Mouse (Mus musculus): ENCODE results near the gene Gm5891.
"Not testable (repeated sequence)": the region's sequence is repeated elsewhere in the genome, so short reads cannot be mapped to it uniquely, and the experiment has no call there.

Gene Gm5891

DNA sequence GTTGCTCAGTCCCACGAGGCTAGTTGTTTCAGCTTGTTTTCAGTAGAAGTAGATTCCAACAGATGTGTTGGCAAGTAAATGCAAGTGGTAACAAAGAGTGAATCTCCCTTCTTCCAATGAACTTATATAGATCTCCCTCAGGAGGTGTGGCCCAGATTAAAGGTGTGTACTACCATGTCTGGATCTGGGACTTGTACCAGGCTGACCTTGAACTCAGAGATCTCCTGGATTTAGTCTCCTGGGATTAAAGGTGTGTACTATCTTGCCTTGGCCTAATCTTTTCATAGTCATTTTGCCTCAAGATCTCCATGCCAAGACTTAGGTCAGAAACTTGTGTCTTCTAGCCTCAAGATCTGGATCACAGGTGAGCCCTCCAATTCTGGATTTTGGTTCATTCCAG, at the start of gene Gm5891:
Gene Gm5891 (minus strand): TSS at position 101 of the 400 bp plus-strand sequence.
- not testable (repeated sequence) for DNase-seq (ENCODE audit: low read depth, low spot score)

All from CD4-positive, CD25-positive, alpha-beta regulatory T cell, adult 2 months (primary cell).